In the genomic region with DNA sequence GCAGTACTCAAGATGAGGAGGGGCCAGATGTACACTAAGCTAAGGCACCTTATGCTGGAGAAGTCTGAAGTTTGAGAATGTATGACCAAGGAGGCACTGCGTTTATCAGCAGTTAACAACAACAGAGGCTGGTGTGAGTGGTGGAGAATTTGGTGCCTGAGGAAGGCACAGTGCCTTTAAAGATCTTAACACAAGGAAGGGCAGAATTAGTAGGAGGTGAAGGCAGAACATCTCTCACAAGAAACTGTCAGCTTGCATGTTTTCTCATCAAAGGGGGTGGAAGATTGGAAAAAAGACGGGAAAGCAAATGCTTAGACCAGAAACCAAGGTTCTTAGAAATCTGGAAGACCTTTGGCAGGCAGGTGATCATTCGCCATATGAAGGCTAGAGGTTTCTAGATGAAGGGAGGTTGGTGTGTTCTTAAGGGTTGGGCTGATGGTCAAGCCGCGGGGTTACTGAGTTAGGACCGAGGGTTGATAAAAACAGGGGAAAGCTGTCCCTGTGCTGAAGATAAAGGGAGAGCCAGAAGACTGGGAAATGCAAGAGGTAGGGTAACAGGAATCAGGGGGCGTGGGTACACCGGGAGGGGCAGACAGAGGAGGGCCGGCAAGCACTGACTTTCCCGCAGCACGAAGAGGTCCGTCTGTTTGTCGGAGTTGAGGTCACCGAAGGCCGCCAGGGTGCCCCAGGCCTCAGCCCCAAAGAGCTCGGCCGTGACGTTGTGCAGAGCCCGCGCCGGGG, we compare ENCODE assay signal across 8 mouse cellular contexts. TPM values are rescaled to one million over a fixed set of nuclear protein-coding genes. Genes with fewer than 3 reads are reported as not detected.
DNase-seq lines count a peak whose midpoint lies in the region; ATAC-seq and TF ChIP-seq lines count a peak whose summit lies in the region.

No protein-coding gene starts in this region.

- in situ Hi-C loops in ES-E14 (cut with MboI; ENCODE audit: low sequenced_read_pairs in 2 of 2, unreplicated experiment in 2 of 2): no loop called here

- peak overlapping the region; percentile 92 for H3K4me3 ChIP-seq in heart, embryonic 13.5 days
- peak overlapping the region; percentile 88 to 96 for H3K4me3 ChIP-seq in ES-E14 (ENCODE audit: insufficient read depth in 1 of 2, low read depth in 1 of 2, low read length in 2 of 2, poor library complexity in 1 of 2, severe bottlenecking in 1 of 2)
- H3K4me3 ChIP-seq in limb, embryonic 14.5 days (replicated peaks; ENCODE audit: low read length): peak overlapping the region; percentile 55
- H3K4me3 ChIP-seq in stomach, embryonic 14.5 days (ENCODE audit: low read depth, low read length): peak overlapping the region; percentile 79

- peak overlapping the region; percentile 96 for H3K9ac ChIP-seq in heart, embryonic 13.5 days
- peak overlapping the region; percentile 90 for H3K9ac ChIP-seq in ES-E14 (ENCODE audit: insufficient read depth, low read depth, low read length, poor library complexity, severe bottlenecking)
- H3K9ac ChIP-seq in limb, embryonic 14.5 days (ENCODE audit: low read depth, low read length, severe bottlenecking): peak overlapping the region; percentile 71
- peak overlapping the region; percentile 87 for H3K9ac ChIP-seq in stomach, embryonic 14.5 days (replicated peaks; ENCODE audit: low read depth, low read length)

- peak overlapping the region; percentile 88 for H3K4me2 ChIP-seq in heart, embryonic 13.5 days
- H3K4me2 ChIP-seq in limb, embryonic 14.5 days (replicated peaks; ENCODE audit: low read depth, low read length, severe bottlenecking): peak overlapping the region; percentile 75
- H3K4me2 ChIP-seq in stomach, embryonic 14.5 days (replicated peaks; ENCODE audit: low read depth, low read length): peak overlapping the region; percentile 54

- WGBS in heart, embryonic 13.5 days: under 1% methylated on average over 21 of the region's 21 CpGs
- under 1% methylated on average over 17 of the region's 21 CpGs for WGBS in limb, embryonic 14.5 days
- 2% methylated on average over 21 of the region's 21 CpGs for WGBS in stomach, embryonic 14.5 days

- no peak for TF ChIP-seq POLR2A in limb, embryonic 14.5 days (IDR thresholded peaks at IDR 0.05; ENCODE audit: borderline replicate concordance, extremely low read depth, insufficient read depth, insufficient read length)

- H3K9me3 ChIP-seq in heart, embryonic 13.5 days: peaks cover 2% of the 10 kb centered on the region; the same call in 1 of the 2 replicates
- no peaks in the 10 kb centered on the region for H3K9me3 ChIP-seq in ES-E14 (ENCODE audit: control insufficient read depth, insufficient read depth, low read depth, low read length)
- peaks cover 2% of the 10 kb centered on the region; the same call in 1 of the 2 replicates for H3K9me3 ChIP-seq in limb, embryonic 14.5 days (ENCODE audit: control insufficient read depth, low read length)
- no peaks in the 10 kb centered on the region for H3K9me3 ChIP-seq in stomach, embryonic 14.5 days (ENCODE audit: control insufficient read depth, low read depth, low read length)

- peaks cover 28% of the 10 kb centered on the region for H3K36me3 ChIP-seq in heart, embryonic 13.5 days
- peaks cover 4% of the 10 kb centered on the region for H3K36me3 ChIP-seq in ES-E14 (ENCODE audit: control insufficient read depth, insufficient read depth, low read length, poor library complexity, severe bottlenecking)
- peaks cover 12% of the 10 kb centered on the region for H3K36me3 ChIP-seq in limb, embryonic 14.5 days (ENCODE audit: control insufficient read depth, insufficient read depth, low read length)
- no peaks in the 10 kb centered on the region; the same call in 1 of the 2 replicates for H3K36me3 ChIP-seq in stomach, embryonic 14.5 days (ENCODE audit: control insufficient read depth, insufficient read depth, low read length)

- no peak for DNase-seq in heart, adult 8-10 months (ENCODE audit: low spot score)
- no peak for DNase-seq in ES-E14 (ENCODE audit: low read depth, low spot score)
- no peak for DNase-seq in limb, embryonic 14.5 days (ENCODE audit: low spot score)
- no peak for DNase-seq in adrenal gland, adult (ENCODE audit: inconsistent age in 2 of 2, low spot score in 1 of 2)
- no peak for DNase-seq in gastrocnemius, adult 18-20 months (ENCODE audit: low spot score)

- peak overlapping the region; percentile 98 for H3K27ac ChIP-seq in heart, embryonic 13.5 days (replicated peaks)
- peak overlapping the region; percentile 19; the same call in 1 of the 2 replicates for H3K27ac ChIP-seq in ES-E14 (ENCODE audit: insufficient read depth, low read depth, low read length, poor library complexity, severe bottlenecking)
- H3K27ac ChIP-seq in limb, embryonic 14.5 days (replicated peaks; ENCODE audit: low read depth, low read length): peak overlapping the region; percentile 94
- H3K27ac ChIP-seq in stomach, embryonic 14.5 days (ENCODE audit: low read length): peak overlapping the region; percentile 97

- H3K4me1 ChIP-seq in heart, embryonic 13.5 days: peaks cover 23% of the 10 kb centered on the region
- H3K4me1 ChIP-seq in ES-E14 (ENCODE audit: control insufficient read depth in 2 of 2, insufficient read depth in 2 of 2, low read length in 2 of 2, poor library complexity in 1 of 2): no peaks in the 10 kb centered on the region
- H3K4me1 ChIP-seq in limb, embryonic 14.5 days (ENCODE audit: control insufficient read depth, insufficient read depth, low read length): peaks cover 14% of the 10 kb centered on the region
- H3K4me1 ChIP-seq in stomach, embryonic 14.5 days (ENCODE audit: control insufficient read depth, insufficient read depth, low read length): 0 out of 2 replicates have a peak, but pooled peaks cover 2% of the 10 kb centered on the region

- ATAC-seq in heart, embryonic 13.5 days (ENCODE audit: extremely low read depth, insufficient number of reproducible peaks, low FRiP score, low TSS enrichment): no peak
- peak; percentile 50 for ATAC-seq in erythroid progenitor cell, adult 5-6 weeks (replicated peaks; ENCODE audit: low FRiP score, poor library complexity, severe bottlenecking)
- peak; percentile 54 for ATAC-seq in limb, embryonic 14.5 days (ENCODE audit: low FRiP score, low read depth)
- ATAC-seq in stomach, embryonic 14.5 days (ENCODE audit: insufficient number of reproducible peaks, insufficient read depth, low FRiP score, low read depth): no peak; the same call in 1 of the 2 replicates

- no peaks in the 10 kb centered on the region for H3K27me3 ChIP-seq in heart, embryonic 13.5 days (replicated peaks)
- H3K27me3 ChIP-seq in limb, embryonic 14.5 days (ENCODE audit: control insufficient read depth, insufficient read depth, low read length): no peaks in the 10 kb centered on the region
- no peaks in the 10 kb centered on the region for H3K27me3 ChIP-seq in stomach, embryonic 14.5 days (ENCODE audit: control insufficient read depth, insufficient read depth, low read length)

TF ChIP-seq in ES-E14, 5 proteins besides CTCF, POLR2A, EP300 and RAD21:
- TF ChIP-seq MAFK (IDR thresholded peaks at IDR 0.05; ENCODE audit: insufficient read depth, low read depth, low read length) (no peak), ZNF384 (IDR thresholded peaks at IDR 0.05; ENCODE audit: low read depth, low read length) (no peak)
TF ChIP-seq in ES-E14: peak in this region for 0.

RNA-seq across cellular contexts. Expression of gene Itfg1, which starts 0.6 kb away (rescaled TPM):
- polyA plus RNA-seq in heart, embryonic 13.5 days (2015; fragmentation: Nextera tagmentation; extraction: Ambion mirVana): 65.8 and 69.9 TPM in 2 replicates
- 10 to 100 TPM; 49.8 to 54.7 (median 51.6) TPM for total RNA-seq in heart, adult 8-10 months (2022)
- total RNA-seq in ES-E14 (2012; rRNA removed): 38.2 and 40.2 TPM in 2 replicates
- total RNA-seq in erythroid progenitor cell, adult 5-6 weeks (2015; ENCODE audit: low replicate concordance): 19.5 and 22.2 TPM in 2 replicates
- total RNA-seq in erythroid progenitor cell, adult 5-6 weeks (2017; ENCODE audit: low replicate concordance): 17.6 and 20.9 TPM in 2 replicates
- 37.8 and 38.8 TPM in 2 replicates for polyA plus RNA-seq in limb, embryonic 14.5 days (2012; rRNA removed)
- 77.0 and 81.5 TPM in 2 replicates for polyA plus RNA-seq in limb, embryonic 14.5 days (2014; fragmentation: Nextera tagmentation; extraction: Ambion mirVana)
- 83.0 and 85.8 TPM in 2 replicates for polyA plus RNA-seq in stomach, embryonic 14.5 days (2014; fragmentation: Nextera tagmentation; extraction: Ambion mirVana)
- total RNA-seq in gastrocnemius, adult 18-20 months (2021): 10 to 100 TPM; 43.6 to 43.8 TPM

RNA-seq across cellular contexts. Expression of gene Phkb, which starts 0.7 kb away (rescaled TPM):
- polyA plus RNA-seq in heart, embryonic 13.5 days (2015; fragmentation: Nextera tagmentation; extraction: Ambion mirVana): 43.3 and 44.2 TPM in 2 replicates
- total RNA-seq in heart, adult 8-10 months (2022): 10 to 100 TPM; 59.3 to 81.9 (median 65.1) TPM
- total RNA-seq in ES-E14 (2012; rRNA removed): 28.1 and 35.6 TPM in 2 replicates
- total RNA-seq in erythroid progenitor cell, adult 5-6 weeks (2015; ENCODE audit: low replicate concordance): 11.7 and 29.9 TPM in 2 replicates
- 4.2 and 4.4 TPM in 2 replicates for total RNA-seq in erythroid progenitor cell, adult 5-6 weeks (2017; ENCODE audit: low replicate concordance)
- polyA plus RNA-seq in limb, embryonic 14.5 days (2012; rRNA removed): 27.6 and 30.9 TPM in 2 replicates
- 53.2 and 66.2 TPM in 2 replicates for polyA plus RNA-seq in limb, embryonic 14.5 days (2014; fragmentation: Nextera tagmentation; extraction: Ambion mirVana)
- 60.6 and 65.2 TPM in 2 replicates for polyA plus RNA-seq in stomach, embryonic 14.5 days (2014; fragmentation: Nextera tagmentation; extraction: Ambion mirVana)
- total RNA-seq in gastrocnemius, adult 18-20 months (2021): 100 to 1,000 TPM; 342 to 385 TPM

Comparison
In these comparisons a context has a peak if more than half of its experiments do, and no peak if none do; other contexts are left out.
1. ATAC-seq: peak in erythroid progenitor cell, adult 5-6 weeks (single experiment) and limb, embryonic 14.5 days (single experiment); none in heart, embryonic 13.5 days (single experiment) and stomach, embryonic 14.5 days (single experiment).
2. H3K27ac ChIP-seq: peak in every context shown above with its lines; median percentile 98 in heart, embryonic 13.5 days; 97 in stomach, embryonic 14.5 days; 94 in limb, embryonic 14.5 days; 19 in ES-E14.
3. Peak in every context shown above with its lines, with median percentiles within 50 percentile points of each other: H3K4me2 ChIP-seq, H3K4me3 ChIP-seq and H3K9ac ChIP-seq.